Mouse (Mus musculus) embryonic facial prominence, embryonic 13.5 days (tissue): ENCODE measurements around the gene Otop3. TPM values are rescaled to one million over a fixed set of nuclear protein-coding genes. Genes with fewer than 3 reads are reported as not detected.

ENCODE experiments used
- ATAC-seq: fragments of 200-750 bp; cut with Nextera tagmentation; 2 replicates; pipeline ENCODE4 v1.8.0; 2017; ENCODE audit warnings: low read depth; ENCODE audit not compliant: insufficient number of reproducible peaks, insufficient read depth, low FRiP score, low TSS enrichment
- H3K27ac ChIP-seq: fragments of 300-500 bp; sonication (generic); 2 replicates; pipeline ENCODE4 v1.5.1; 2015; ENCODE audit warnings: moderate library complexity, mild to moderate bottlenecking, inconsistent platforms
- H3K27me3 ChIP-seq: fragments of 300-500 bp; sonication (generic); 2 replicates; pipeline ENCODE4 v1.6.1; 2015; ENCODE audit warnings: mild to moderate bottlenecking, inconsistent platforms
- H3K36me3 ChIP-seq: fragments of 300-500 bp; sonication (generic); 2 replicates; pipeline ENCODE4 v1.6.1; 2015; ENCODE audit warnings: mild to moderate bottlenecking, inconsistent platforms
- H3K4me1 ChIP-seq: fragments of 300-500 bp; sonication (generic); 2 replicates; pipeline ENCODE4 v1.6.1; 2015; ENCODE audit warnings: inconsistent platforms
- H3K4me2 ChIP-seq: fragments of 300-500 bp; sonication (generic); 2 replicates; pipeline ENCODE4 v1.6.1; 2015; ENCODE audit warnings: moderate library complexity, mild to moderate bottlenecking, inconsistent platforms
- H3K4me3 ChIP-seq: fragments of 300-500 bp; sonication (generic); 2 replicates; pipeline ENCODE4 v1.5.1; 2015; ENCODE audit warnings: mild to moderate bottlenecking, inconsistent platforms
- H3K9ac ChIP-seq: fragments of 300-500 bp; sonication (generic); 2 replicates; pipeline ENCODE4 v1.6.1; 2015; ENCODE audit warnings: mild to moderate bottlenecking, inconsistent platforms
- H3K9me3 ChIP-seq: fragments of 300-500 bp; sonication (generic); 2 replicates; pipeline ENCODE4 v1.6.1; 2016; ENCODE audit warnings: inconsistent platforms
- WGBS: fragments of 180-500 bp; shearing (Covaris S2); methylation state at CpG from one replicate; pipeline ENCODE4 v1.1.7; 2015; ENCODE audit warnings: mixed read lengths; 5-methylcytosine and 5-hydroxymethylcytosine counted together
- polyA plus RNA-seq: library from polyadenylated mRNA; unstranded; fragments of >200 nt; fragmentation: Nextera tagmentation; extraction: Ambion mirVana; gene quantifications from 2 replicates; pipeline ENCODE4 v1.2.1, GENCODE M21; 2015

The Otop3 gene
- polyA plus RNA-seq, 1 experiment from 2014 or later: not detected

GRCm38 (mm10) chr11:115296471-115297210 is 37.9 kb upstream of the Otop3 start:
- peaks cover 4% of the 10 kb centered on the region; the same call in 1 of the 2 replicates for H3K9me3 ChIP-seq
- 54% methylated on average over 21 of the region's 21 CpGs for WGBS
- H3K27ac ChIP-seq: no peak overlapping the region
- H3K4me3 ChIP-seq: peak overlapping the region; percentile 50
- no peak for ATAC-seq
- H3K4me2 ChIP-seq: peak overlapping the region; percentile 91
- H3K4me1 ChIP-seq: peaks cover 7% of the 10 kb centered on the region; the same call in 1 of the 2 replicates
- no peaks in the 10 kb centered on the region for H3K36me3 ChIP-seq
- H3K27me3 ChIP-seq: peaks cover 42% of the 10 kb centered on the region
- H3K9ac ChIP-seq: peak overlapping the region; percentile 67

- Histone ChIP-seq H3K9me3 (peaks cover 4% of the 10 kb centered on the region; the same call in 1 of the 2 replicates), H3K4me3 (peak within 1 kb of the TSS; percentile 50), H3K4me1 (peaks cover 7% of the 10 kb centered on the region; the same call in 1 of the 2 replicates), H3K36me3 (no peaks in the 10 kb centered on the region), H3K4me2 (peak within 1 kb of the TSS; percentile 91), H3K9ac (peak within 1 kb of the TSS; percentile 67), H3K27ac (no peak within 1 kb of the TSS), H3K27me3 (peaks cover 42% of the 10 kb centered on the region)
- 1% methylated on average over 44 of the region's 44 CpGs for WGBS
- 0 out of 2 replicates have a peak, but pooled peaks have one; percentile 45 for ATAC-seq
Observed at GRCm38 (mm10) chr11:115297214-115297826, 37.2 kb upstream of the Otop3 start, which contains the start of gene Fads6. Fads6 (minus strand) TSS chr11:115297663.

GRCm38 (mm10) chr11:115298160-115298559 is 36.4 kb upstream of the Otop3 start:
- no peak overlapping the region for H3K4me3 ChIP-seq
- WGBS: 53% methylated on average over 8 of the region's 8 CpGs

GRCm38 (mm10) chr11:115300745-115301144 is 33.8 kb upstream of the Otop3 start:
- no peak for ATAC-seq
- Histone ChIP-seq H3K9ac (no peak overlapping the region), H3K4me2 (no peak overlapping the region), H3K4me3 (no peak overlapping the region), H3K36me3 (no peaks in the 10 kb centered on the region), H3K4me1 (peaks cover 11% of the 10 kb centered on the region), H3K27ac (no peak overlapping the region), H3K27me3 (peaks cover 45% of the 10 kb centered on the region), H3K9me3 (peaks cover 4% of the 10 kb centered on the region; the same call in 1 of the 2 replicates)
- WGBS: 78% methylated on average over 4 of the region's 4 CpGs

More at GRCm38 (mm10) chr11:115298160-115298559, 36.4 kb upstream of the Otop3 start:
- peaks cover 42% of the 10 kb centered on the region for H3K27me3 ChIP-seq
- ATAC-seq: no peak
- H3K4me1 ChIP-seq: peaks cover 7% of the 10 kb centered on the region; the same call in 1 of the 2 replicates
- no peak overlapping the region for H3K4me2 ChIP-seq
- H3K9me3 ChIP-seq: peaks cover 4% of the 10 kb centered on the region; the same call in 1 of the 2 replicates
- no peak overlapping the region for H3K9ac ChIP-seq
- no peak overlapping the region for H3K27ac ChIP-seq
- no peaks in the 10 kb centered on the region for H3K36me3 ChIP-seq

- Histone ChIP-seq H3K4me2 (no peak overlapping the region), H3K9me3 (peaks cover 4% of the 10 kb centered on the region; the same call in 1 of the 2 replicates), H3K4me1 (peaks cover 11% of the 10 kb centered on the region), H3K36me3 (no peaks in the 10 kb centered on the region), H3K27ac (no peak overlapping the region), H3K27me3 (peaks cover 40% of the 10 kb centered on the region), H3K9ac (no peak overlapping the region), H3K4me3 (no peak overlapping the region)
- ATAC-seq: no peak
- WGBS: 83% methylated on average over 2 of the region's 2 CpGs
Observed at GRCm38 (mm10) chr11:115301351-115301750, 33.2 kb upstream of the Otop3 start.

GRCm38 (mm10) chr11:115303167-115303566 is 31.4 kb upstream of the Otop3 start:
- peaks cover 35% of the 10 kb centered on the region for H3K27me3 ChIP-seq
- ATAC-seq: no peak
- H3K27ac ChIP-seq: no peak overlapping the region
- H3K36me3 ChIP-seq: no peaks in the 10 kb centered on the region
- peaks cover 4% of the 10 kb centered on the region; the same call in 1 of the 2 replicates for H3K9me3 ChIP-seq
- H3K4me3 ChIP-seq: no peak overlapping the region
- no peak overlapping the region for H3K4me2 ChIP-seq
- no peak overlapping the region for H3K9ac ChIP-seq
- WGBS: 73% methylated on average over 8 of the region's 8 CpGs
- peaks cover 13% of the 10 kb centered on the region for H3K4me1 ChIP-seq

GRCm38 (mm10) chr11:115306863-115307262 is 27.7 kb upstream of the Otop3 start, which contains the start of gene Otop2:
Otop2 (plus strand) TSS chr11:115307163.
- ATAC-seq: no peak
- no peak within 1 kb of the TSS for H3K27ac ChIP-seq
- WGBS: 9% methylated on average over 8 of the region's 8 CpGs

GRCm38 (mm10) chr11:115308781-115309180 is 25.8 kb upstream of the Otop3 start:
- H3K27me3 ChIP-seq: peaks cover 43% of the 10 kb centered on the region
- no peaks in the 10 kb centered on the region for H3K36me3 ChIP-seq
- no peak overlapping the region for H3K4me2 ChIP-seq
- no peak overlapping the region for H3K9ac ChIP-seq
- H3K4me1 ChIP-seq: peaks cover 13% of the 10 kb centered on the region
- no peak overlapping the region for H3K27ac ChIP-seq
- H3K9me3 ChIP-seq: no peaks in the 10 kb centered on the region
- ATAC-seq: no peak
- H3K4me3 ChIP-seq: no peak overlapping the region
- 65% methylated on average over 1 of the region's 1 CpGs for WGBS

More at GRCm38 (mm10) chr11:115306863-115307262, 27.7 kb upstream of the Otop3 start, which contains the start of gene Otop2:
- Histone ChIP-seq H3K4me1 (peaks cover 13% of the 10 kb centered on the region), H3K4me3 (no peak within 1 kb of the TSS), H3K4me2 (no peak within 1 kb of the TSS), H3K36me3 (no peaks in the 10 kb centered on the region), H3K9ac (no peak within 1 kb of the TSS), H3K9me3 (no peaks in the 10 kb centered on the region), H3K27me3 (peaks cover 24% of the 10 kb centered on the region)

- peaks cover 77% of the 10 kb centered on the region for H3K27me3 ChIP-seq
- 45% methylated on average over 2 of the region's 2 CpGs for WGBS
- no peak overlapping the region for H3K4me2 ChIP-seq
- peaks cover 3% of the 10 kb centered on the region; the same call in 1 of the 2 replicates for H3K4me1 ChIP-seq
- no peaks in the 10 kb centered on the region for H3K36me3 ChIP-seq
- no peak for ATAC-seq
- H3K9ac ChIP-seq: no peak overlapping the region
- H3K27ac ChIP-seq: no peak overlapping the region
- no peak overlapping the region for H3K4me3 ChIP-seq
- no peaks in the 10 kb centered on the region for H3K9me3 ChIP-seq
Observed at GRCm38 (mm10) chr11:115314249-115314648, 20.3 kb upstream of the Otop3 start.

GRCm38 (mm10) chr11:115317204-115317603 is 17.3 kb upstream of the Otop3 start:
- Histone ChIP-seq H3K4me3 (no peak overlapping the region), H3K4me1 (peaks cover 12% of the 10 kb centered on the region; the same call in 1 of the 2 replicates), H3K9me3 (no peaks in the 10 kb centered on the region), H3K27me3 (peaks cover 100% of the 10 kb centered on the region), H3K27ac (no peak overlapping the region), H3K9ac (no peak overlapping the region), H3K36me3 (no peaks in the 10 kb centered on the region), H3K4me2 (no peak overlapping the region)
- no peak for ATAC-seq
- WGBS: 59% methylated on average over 7 of the region's 7 CpGs

GRCm38 (mm10) chr11:115318245-115319027 is 16.1 kb upstream of the Otop3 start:
- Histone ChIP-seq H3K27me3 (peaks cover 100% of the 10 kb centered on the region), H3K27ac (no peak overlapping the region), H3K9me3 (no peaks in the 10 kb centered on the region), H3K4me1 (peaks cover 12% of the 10 kb centered on the region; the same call in 1 of the 2 replicates), H3K4me2 (0 out of 2 replicates have a peak overlapping the region, but pooled peaks have one; percentile 18), H3K9ac (no peak overlapping the region), H3K4me3 (peak overlapping the region; percentile 12; the same call in 1 of the 2 replicates), H3K36me3 (no peaks in the 10 kb centered on the region)
- no peak for ATAC-seq
- WGBS: 3% methylated on average over 63 of the region's 63 CpGs
